In genomic region chr13:97197932-97198562, GRCm38 (mm10) we compare ENCODE assay signal across 8 mouse cellular contexts. TPM values are rescaled to one million over a fixed set of nuclear protein-coding genes. Genes with fewer than 3 reads are reported as not detected.
DNase-seq lines count a peak whose midpoint lies in the region; ATAC-seq lines count a peak whose summit lies in the region.

Hexb (minus strand) TSS chr13:97198357.

- peak within 1 kb of the TSS; percentile 64 for H3K4me3 ChIP-seq in hindbrain, embryonic 13.5 days

- H3K27ac ChIP-seq in hindbrain, embryonic 13.5 days: no peak within 1 kb of the TSS

- peak; percentile 94 for DNase-seq in T-cell, adult 2 months (ENCODE audit: low spot score)
- DNase-seq in cerebellum, postnatal 25 days: peak; percentile 84 to 88
- peak; percentile 70 to 79 for DNase-seq in frontal cortex, postnatal 25 days (ENCODE audit: low spot score in 2 of 2)
- DNase-seq in left cerebral cortex, adult 11 months (ENCODE audit: low spot score): peak; percentile 87
- peak; percentile 96 for DNase-seq in lung, postnatal 36 days
- DNase-seq in retina, embryonic 14.5 days (ENCODE audit: low spot score): peak; percentile 83
- DNase-seq in thymus, postnatal 36 days: peak; percentile 89 to 92

- H3K9me3 ChIP-seq in hindbrain, embryonic 13.5 days: no peaks in the 10 kb centered on the region

- no peaks in the 10 kb centered on the region for H3K27me3 ChIP-seq in hindbrain, embryonic 13.5 days

- peak within 1 kb of the TSS; percentile 82 for H3K9ac ChIP-seq in hindbrain, embryonic 13.5 days

- H3K36me3 ChIP-seq in hindbrain, embryonic 13.5 days: no peaks in the 10 kb centered on the region

- peaks cover 14% of the 10 kb centered on the region; the same call in 1 of the 2 replicates for H3K4me1 ChIP-seq in hindbrain, embryonic 13.5 days (replicated peaks)

- H3K4me2 ChIP-seq in hindbrain, embryonic 13.5 days: peak within 1 kb of the TSS; percentile 94

- ATAC-seq in hindbrain, embryonic 13.5 days (ENCODE audit: low FRiP score): peak; percentile 87

- WGBS in hindbrain, embryonic 13.5 days: under 1% methylated on average over 45 of the region's 45 CpGs

RNA-seq across cellular contexts. Expression of gene Hexb, which starts in this region (rescaled TPM):
- 37.3 and 40.1 TPM in 2 replicates for polyA plus RNA-seq in hindbrain, embryonic 13.5 days (2015; fragmentation: Nextera tagmentation; extraction: Ambion mirVana)
